Mouse (Mus musculus) R1 (cell line): Measurements from ENCODE around the gene 4930595M18Rik.

Source experiments
- DNase-seq: peaks from one replicate; pipeline ENCODE4 v3.0.0-alpha.2; 2018; ENCODE audit warnings: low read depth, low spot score

The 4930595M18Rik gene

GRCm38 (mm10) chrX:81458021-81458420 is at the start of gene 4930595M18Rik:
4930595M18Rik (minus strand) TSS chrX:81458121.
- no peak for DNase-seq

GRCm38 (mm10) chrX:81472500-81472899 is 14.6 kb upstream of the 4930595M18Rik start:
- DNase-seq: peak; percentile 23
